Mouse (Mus musculus): ENCODE results near the gene Dlgap3.

DNA sequence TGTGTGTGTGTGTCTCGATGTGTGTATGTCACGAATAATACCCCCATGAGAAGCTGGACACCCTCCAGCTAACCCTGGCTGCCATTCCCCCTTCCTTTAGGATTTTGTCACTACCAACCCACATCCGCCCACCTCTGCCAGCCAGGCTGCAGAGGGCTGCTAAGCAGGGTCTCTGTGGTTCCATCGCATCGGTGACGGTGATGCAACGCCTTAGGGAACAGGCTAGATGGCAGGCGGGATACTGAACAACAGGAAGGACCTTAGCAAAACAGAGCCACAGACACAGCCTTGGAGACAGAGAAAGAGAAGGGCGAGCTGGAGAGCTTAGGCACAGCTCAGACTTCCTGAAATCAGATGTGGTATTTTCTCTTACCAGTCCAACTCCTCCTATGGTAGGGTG, 9.7 kb downstream of the Dlgap3 start:
- TF ChIP-seq CTCF (IDR thresholded peaks at IDR 0.05; ENCODE audit: borderline replicate concordance, insufficient read depth, low read length) (no peak), POLR2A (IDR thresholded peaks at IDR 0.05; ENCODE audit: low read depth, low read length) (no peak)

Data from embryonic fibroblast, embryonic 13.5 days (primary cell).